ENCODE assay signal across 11 mouse cellular contexts in the genomic region with DNA sequence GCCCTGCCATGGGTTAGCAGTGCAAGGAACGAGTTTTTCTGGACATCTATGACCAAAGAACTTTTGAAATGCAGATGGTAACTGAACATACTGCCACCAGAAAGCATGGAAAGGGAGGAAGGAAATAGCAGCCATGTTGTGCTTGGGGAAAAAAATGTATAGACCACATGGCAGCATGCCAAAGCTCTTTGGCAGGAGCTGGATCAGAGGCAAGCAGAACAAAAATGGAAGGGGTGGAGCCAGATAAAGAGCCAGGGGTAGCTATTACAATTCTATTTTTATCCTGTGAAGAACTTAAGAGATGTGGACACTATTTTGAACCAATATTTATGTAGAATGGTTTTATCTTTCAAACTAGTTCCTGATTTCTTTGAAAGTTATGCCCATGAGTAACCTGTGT.
DNase-seq lines count a peak whose midpoint lies in the region; ATAC-seq and TF ChIP-seq lines count a peak whose summit lies in the region.
"Had no signal": no experiment of that assay in that cellular context is flagged by ENCODE, and none has a peak within 500 bp of the region (broad histone marks: within the 10 kb centered on the region; RNA-seq: fewer than 3 reads in every experiment).

No protein-coding gene starts in this region.

- DNase-seq in lung, embryonic 14.5 days, result peak; percentile 92
- DNase-seq in lung, adult 2 months, result no peak
- no peak for DNase-seq in testis, postnatal 10 days (ENCODE audit: low spot score)
- DNase-seq: kidney, postnatal 14 days had no signal

- H3K27me3 ChIP-seq in forebrain, embryonic 13.5 days, result no peaks in the 10 kb centered on the region
- no peaks in the 10 kb centered on the region for H3K27me3 ChIP-seq in forebrain, embryonic 12.5 days
- no peaks in the 10 kb centered on the region for H3K27me3 ChIP-seq in lung, embryonic 14.5 days (ENCODE audit: insufficient read depth, low read length)
- no peaks in the 10 kb centered on the region for H3K27me3 ChIP-seq in forebrain, embryonic 16.5 days (replicated peaks; ENCODE audit: control insufficient read depth, insufficient read depth, low read length)
- H3K27me3 ChIP-seq: hindbrain, embryonic 15.5 days had no signal

- peaks cover 3% of the 10 kb centered on the region; the same call in 1 of the 2 replicates for H3K9me3 ChIP-seq in forebrain, embryonic 13.5 days (replicated peaks)
- H3K9me3 ChIP-seq in forebrain, embryonic 12.5 days, result 0 out of 2 replicates have a peak, but pooled peaks cover 3% of the 10 kb centered on the region
- no peaks in the 10 kb centered on the region for H3K9me3 ChIP-seq in lung, embryonic 14.5 days (ENCODE audit: low read depth, low read length)
- no peaks in the 10 kb centered on the region; the same call in 1 of the 2 replicates for H3K9me3 ChIP-seq in forebrain, embryonic 16.5 days (ENCODE audit: control insufficient read depth, low read length)
- H3K9me3 ChIP-seq: hindbrain, embryonic 15.5 days had no signal

- H3K9ac ChIP-seq in forebrain, embryonic 13.5 days, result no peak overlapping the region
- no peak overlapping the region for H3K9ac ChIP-seq in forebrain, embryonic 12.5 days
- no peak overlapping the region for H3K9ac ChIP-seq in lung, embryonic 14.5 days
- no peak overlapping the region for H3K9ac ChIP-seq in forebrain, embryonic 16.5 days (replicated peaks; ENCODE audit: low read depth, low read length)
- H3K9ac ChIP-seq: hindbrain, embryonic 15.5 days had no signal

- no peak for TF ChIP-seq CTCF in lung, embryonic 14.5 days (IDR thresholded peaks at IDR 0.05; ENCODE audit: low read depth)
- TF ChIP-seq CTCF in lung, adult 2 months (IDR thresholded peaks at IDR 0.05; ENCODE audit: insufficient read depth, low read length), result no peak

- 61% methylated on average over 1 of the region's 1 CpGs for WGBS in forebrain, embryonic 13.5 days
- WGBS in forebrain, embryonic 12.5 days, result 83% methylated on average over 1 of the region's 1 CpGs
- WGBS in lung, embryonic 14.5 days, result 59% methylated on average over 1 of the region's 1 CpGs
- 51% methylated on average over 1 of the region's 1 CpGs for WGBS in lung, adult 2 months
- 28% methylated on average over 1 of the region's 1 CpGs for WGBS in forebrain, embryonic 16.5 days

- no peak for ATAC-seq in forebrain, embryonic 13.5 days
- ATAC-seq in forebrain, embryonic 12.5 days (ENCODE audit: low FRiP score), result no peak
- ATAC-seq in lung, embryonic 14.5 days (ENCODE audit: insufficient read depth), result peak; percentile 73
- no peak for ATAC-seq in forebrain, embryonic 16.5 days
- peak; percentile 67 for ATAC-seq in megakaryocyte-erythroid progenitor cell, adult 5-6 weeks (replicated peaks; ENCODE audit: low FRiP score, low TSS enrichment, poor library complexity, severe bottlenecking)
- no peak for ATAC-seq in megakaryocyte, adult 5-6 weeks (ENCODE audit: poor library complexity, severe bottlenecking)

- no peak overlapping the region for H3K4me3 ChIP-seq in forebrain, embryonic 13.5 days
- H3K4me3 ChIP-seq in forebrain, embryonic 12.5 days (replicated peaks), result no peak overlapping the region
- no peak overlapping the region for H3K4me3 ChIP-seq in lung, embryonic 14.5 days (ENCODE audit: low read depth, low read length)
- H3K4me3 ChIP-seq in lung, adult 2 months (replicated peaks; ENCODE audit: extremely low read depth, low read depth, low read length), result no peak overlapping the region
- H3K4me3 ChIP-seq in forebrain, embryonic 16.5 days (replicated peaks; ENCODE audit: low read length), result no peak overlapping the region
- H3K4me3 ChIP-seq: hindbrain, embryonic 15.5 days had no signal

- H3K27ac ChIP-seq in forebrain, embryonic 13.5 days, result peak overlapping the region; percentile 11; the same call in 1 of the 2 replicates
- H3K27ac ChIP-seq in forebrain, embryonic 12.5 days, result no peak overlapping the region; the same call in 1 of the 2 replicates
- H3K27ac ChIP-seq in lung, embryonic 14.5 days (ENCODE audit: low read depth), result peak overlapping the region; percentile 69
- H3K27ac ChIP-seq in forebrain, embryonic 16.5 days (ENCODE audit: low read length), result 0 out of 2 replicates have a peak overlapping the region, but pooled peaks have one; percentile 8
- H3K27ac ChIP-seq: hindbrain, embryonic 15.5 days; macrophage had no signal

- no peak overlapping the region for H3K4me2 ChIP-seq in forebrain, embryonic 13.5 days
- no peak overlapping the region for H3K4me2 ChIP-seq in forebrain, embryonic 12.5 days
- no peak overlapping the region for H3K4me2 ChIP-seq in lung, embryonic 14.5 days
- no peak overlapping the region for H3K4me2 ChIP-seq in forebrain, embryonic 16.5 days (ENCODE audit: low read length)
- H3K4me2 ChIP-seq: hindbrain, embryonic 15.5 days had no signal

- peaks cover 30% of the 10 kb centered on the region for H3K4me1 ChIP-seq in forebrain, embryonic 13.5 days
- H3K4me1 ChIP-seq in forebrain, embryonic 12.5 days, result peaks cover 13% of the 10 kb centered on the region
- peaks cover 10% of the 10 kb centered on the region; the same call in 1 of the 2 replicates for H3K4me1 ChIP-seq in lung, embryonic 14.5 days (ENCODE audit: insufficient read depth)
- peaks cover 9% of the 10 kb centered on the region for H3K4me1 ChIP-seq in lung, adult 2 months (ENCODE audit: control insufficient read depth, insufficient read depth, low read length)
- H3K4me1 ChIP-seq in forebrain, embryonic 16.5 days (replicated peaks; ENCODE audit: control insufficient read depth, insufficient read depth, low read length), result peaks cover 23% of the 10 kb centered on the region

- H3K36me3 ChIP-seq in forebrain, embryonic 13.5 days (ENCODE audit: poor library complexity, severe bottlenecking), result 0 out of 2 replicates have a peak, but pooled peaks cover 5% of the 10 kb centered on the region
- H3K36me3 ChIP-seq in forebrain, embryonic 12.5 days (replicated peaks), result no peaks in the 10 kb centered on the region
- H3K36me3 ChIP-seq in lung, embryonic 14.5 days (ENCODE audit: insufficient read depth), result peaks cover 3% of the 10 kb centered on the region; the same call in 1 of the 2 replicates
- H3K36me3 ChIP-seq in forebrain, embryonic 16.5 days (ENCODE audit: control insufficient read depth, insufficient read depth), result no peaks in the 10 kb centered on the region

- no peak for TF ChIP-seq POLR2A in lung, adult 2 months (IDR thresholded peaks at IDR 0.05; ENCODE audit: borderline replicate concordance, extremely low read depth, low read depth, low read length)

Comparison
In these comparisons a context has a peak if more than half of its experiments do, and no peak if none do; other contexts are left out.
1. ATAC-seq: peak in lung, embryonic 14.5 days (single experiment) and megakaryocyte-erythroid progenitor cell, adult 5-6 weeks (single experiment); none in forebrain, embryonic 13.5 days (single experiment), forebrain, embryonic 12.5 days (single experiment), forebrain, embryonic 16.5 days (single experiment) and megakaryocyte, adult 5-6 weeks (single experiment).